Mouse (Mus musculus) layer of hippocampus, postnatal 10 days (tissue): ENCODE measurements around the gene Ak5. TPM values are rescaled to one million over a fixed set of nuclear protein-coding genes. Genes with fewer than 3 reads are reported as not detected.

Experiments used
- DNase-seq, 2 experiments: peaks; one replicate each; pipeline ENCODE4 v3.0.0; 2021; ENCODE audit warnings: low spot score in 2 of 2
- total RNA-seq, 2 experiments: library from RNA; stranded (reverse); gene quantifications; 2 replicates each; pipeline ENCODE4 v1.2.3; 2021

Ak5 gene
- total RNA-seq, 2 experiments from 2014 or later, result 166 to 169 TPM

DNA sequence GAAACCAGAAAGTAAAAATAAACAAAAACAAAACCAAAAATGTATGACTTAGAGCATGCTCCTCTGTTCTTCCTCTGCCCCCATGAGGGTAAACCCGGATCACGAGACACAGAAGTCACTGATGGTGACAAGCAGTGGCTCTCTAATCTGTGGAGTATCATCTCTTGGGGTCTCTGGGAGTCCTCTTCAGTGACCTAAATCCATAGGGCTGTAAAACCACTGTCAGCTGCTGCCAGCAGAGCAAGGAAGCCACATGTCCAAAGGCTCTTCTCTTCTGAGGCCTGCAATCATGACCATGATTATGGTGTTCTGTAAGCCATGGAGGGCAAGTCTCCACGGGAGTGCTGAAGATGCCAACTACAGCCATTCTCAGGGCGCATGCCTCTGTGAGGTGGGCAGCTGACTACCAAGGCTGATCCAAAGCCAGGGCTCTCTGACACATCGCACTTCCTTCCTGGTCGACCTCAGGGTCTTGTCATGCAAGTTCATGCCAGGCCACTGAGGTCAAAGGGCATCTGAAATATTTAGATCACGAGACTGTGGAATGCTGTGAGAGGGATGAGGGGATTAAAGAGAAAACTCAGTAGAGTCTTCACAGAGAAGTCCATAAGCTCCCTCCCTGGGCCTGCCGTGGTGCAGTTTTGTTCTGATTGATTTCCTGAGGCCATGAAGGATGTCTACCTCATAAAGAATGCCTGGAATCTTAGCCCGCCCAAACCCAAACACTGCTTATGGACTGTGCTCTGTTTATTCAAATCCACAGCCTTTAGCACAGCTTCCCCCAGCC is 99.5 kb downstream of the Ak5 start:
- no peak for DNase-seq

DNA sequence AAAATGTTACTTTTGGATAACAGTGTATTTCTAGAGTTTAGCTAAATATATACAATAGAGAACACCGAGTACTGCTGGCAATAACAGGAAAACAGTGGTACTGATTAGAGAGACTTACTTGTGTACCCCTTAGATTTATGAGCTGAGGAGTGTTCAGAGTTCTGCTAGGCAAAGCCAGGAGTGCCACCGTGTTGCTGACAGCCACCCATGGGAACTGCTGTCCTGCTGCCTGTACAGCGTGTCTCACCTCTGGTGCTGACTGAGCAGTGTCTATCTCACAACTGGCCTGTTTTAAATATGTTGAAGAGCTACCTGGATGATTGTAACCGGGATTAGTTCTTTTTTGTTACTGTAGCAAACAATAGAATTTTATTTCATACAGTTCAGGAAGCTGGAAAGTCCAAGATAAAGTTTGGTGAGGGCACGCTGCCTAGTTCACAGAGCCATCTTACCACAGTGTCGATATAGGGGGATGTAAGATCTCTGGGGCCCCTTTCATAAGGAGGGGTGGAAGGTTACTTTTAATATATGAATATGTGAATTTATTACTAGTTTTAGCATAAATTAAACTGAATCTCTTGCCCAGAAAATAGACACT is 103.5 kb downstream of the Ak5 start:
- no peak for DNase-seq

DNA sequence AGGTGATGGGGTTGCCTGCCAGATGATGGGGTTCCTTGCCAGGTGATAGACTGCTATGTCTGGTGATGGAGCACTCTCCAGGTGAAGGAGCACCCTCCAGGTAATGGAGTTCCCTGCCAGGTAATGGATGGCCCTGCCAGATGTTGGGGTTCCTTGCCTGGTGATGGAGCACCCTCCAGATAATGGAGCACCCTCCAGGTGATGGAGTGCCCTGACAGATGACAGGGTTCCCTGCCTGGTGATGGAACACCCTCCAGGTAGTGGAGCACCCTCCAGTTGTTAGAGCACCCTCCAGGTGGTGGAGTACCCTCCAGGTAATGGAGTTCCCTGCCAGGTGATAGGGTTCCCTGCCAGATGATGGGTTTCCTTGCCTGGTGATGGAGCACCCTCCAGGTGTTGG is 104.3 kb downstream of the Ak5 start:
- DNase-seq, result no peak

DNA sequence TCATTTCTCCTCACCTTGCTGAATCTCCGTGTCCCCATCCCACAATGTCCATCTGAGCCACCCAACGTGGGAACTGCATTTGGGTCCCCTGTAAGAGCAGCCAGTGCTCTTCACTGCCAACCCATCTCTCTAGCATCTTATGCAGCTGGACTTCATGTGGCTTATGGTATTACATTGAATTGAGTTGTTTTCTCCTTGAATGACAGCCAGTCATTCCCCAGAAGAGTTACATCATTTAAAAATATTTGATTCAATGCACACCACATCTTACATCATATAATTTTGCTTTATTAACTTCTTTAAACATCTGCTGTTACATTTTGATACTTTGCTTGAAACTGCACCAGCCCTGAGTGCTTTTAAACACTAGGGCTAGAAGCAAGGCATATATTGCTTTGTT is 106.5 kb downstream of the Ak5 start:
- no peak for DNase-seq

DNA sequence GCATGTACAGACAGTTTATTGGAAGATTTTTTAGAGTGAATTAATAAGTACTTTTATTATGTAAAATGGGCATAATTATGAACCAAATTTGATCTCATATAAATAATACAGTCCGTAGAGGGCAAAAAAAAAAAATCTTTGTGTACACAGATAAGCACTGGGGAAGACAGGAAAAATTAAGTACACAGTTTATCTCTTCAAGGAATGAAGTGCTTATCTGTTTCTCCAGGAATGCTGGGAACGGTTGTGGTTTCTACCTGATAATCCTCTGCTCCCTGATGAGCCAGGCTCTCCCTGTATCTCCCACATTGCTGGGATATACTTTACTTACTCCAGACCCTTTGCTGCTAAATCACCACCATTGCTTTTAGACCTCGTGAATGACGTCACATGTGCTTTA is 108.9 kb downstream of the Ak5 start:
- no peak for DNase-seq

DNA sequence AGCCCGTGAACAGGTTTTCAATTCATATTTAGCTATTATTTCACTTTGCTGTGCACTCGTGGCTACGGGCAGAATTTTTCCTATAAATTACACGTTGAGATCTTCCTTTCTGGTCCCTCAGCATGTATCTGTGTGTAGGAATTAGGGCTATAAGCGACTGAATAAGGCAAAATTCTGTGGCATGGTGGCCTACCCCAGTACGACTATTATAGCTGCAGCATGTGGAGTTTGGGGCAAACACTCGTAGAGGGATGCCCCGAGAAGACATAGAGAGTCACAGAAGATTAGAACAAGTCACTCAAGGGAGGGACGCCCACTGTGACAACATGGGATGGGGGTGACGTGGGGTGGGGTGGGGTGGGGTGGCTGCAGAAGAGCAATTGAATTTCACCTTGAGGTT is 110.1 kb downstream of the Ak5 start:
- no peak for DNase-seq

DNA sequence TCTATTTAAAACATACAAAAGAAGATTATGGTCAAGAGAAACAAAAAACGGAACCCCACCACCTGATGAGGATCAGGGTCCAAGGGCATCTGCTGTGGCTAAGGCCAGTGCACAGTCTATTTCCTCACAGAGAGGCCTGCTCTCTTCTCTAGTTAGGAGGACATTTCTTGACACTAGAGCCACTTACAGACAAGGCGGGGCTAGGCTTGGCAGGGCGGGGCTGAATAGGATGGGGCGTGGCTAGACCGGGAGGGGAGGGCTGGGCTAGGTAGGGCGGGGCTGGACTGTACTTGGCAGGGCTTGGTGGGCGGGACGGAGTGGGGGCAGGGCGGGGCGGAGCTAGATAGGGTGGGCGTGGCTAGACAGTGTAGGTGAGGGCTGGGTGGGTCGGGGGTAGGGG is 110.5 kb downstream of the Ak5 start:
- no peak for DNase-seq

DNA sequence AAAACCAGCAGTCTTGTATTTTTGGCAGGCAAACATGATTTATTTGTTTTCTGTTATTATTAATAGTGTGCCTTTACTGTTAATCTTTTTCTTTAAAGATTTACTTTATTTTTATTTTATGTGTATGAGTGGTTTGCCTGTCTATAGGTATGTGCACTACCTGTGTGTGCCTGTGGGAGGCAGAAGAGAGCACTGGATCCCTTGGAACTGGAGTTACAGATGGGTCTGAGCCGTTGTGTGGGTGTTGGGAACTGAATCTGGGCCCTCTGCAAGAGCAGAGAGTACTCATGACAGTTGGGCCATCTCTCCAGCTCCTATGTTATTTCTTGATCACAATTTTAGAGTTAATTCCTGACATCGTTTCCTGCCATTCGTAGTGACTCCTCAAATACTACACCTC is 111.2 kb downstream of the Ak5 start:
- no peak for DNase-seq

DNA sequence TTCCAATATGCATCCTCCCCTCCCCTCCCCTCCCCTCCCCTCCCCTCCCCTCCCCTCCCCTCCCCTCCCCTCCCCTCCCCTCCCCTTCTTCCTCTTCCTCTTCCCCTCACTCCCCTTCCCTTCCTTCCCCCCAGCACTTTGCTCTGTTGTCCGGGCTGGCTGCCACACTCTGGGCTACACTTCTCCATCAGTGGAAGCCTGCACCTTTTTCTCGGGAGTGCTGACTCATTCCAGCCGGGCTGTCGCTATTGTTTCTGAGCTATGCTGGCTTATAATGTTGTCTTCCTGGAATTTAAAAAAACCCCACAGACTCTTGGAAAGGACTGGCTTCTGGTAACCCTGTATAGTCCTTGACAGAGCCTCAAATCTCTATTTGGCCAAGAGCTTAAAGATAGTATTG is 111.7 kb downstream of the Ak5 start:
- DNase-seq, result no peak

DNA sequence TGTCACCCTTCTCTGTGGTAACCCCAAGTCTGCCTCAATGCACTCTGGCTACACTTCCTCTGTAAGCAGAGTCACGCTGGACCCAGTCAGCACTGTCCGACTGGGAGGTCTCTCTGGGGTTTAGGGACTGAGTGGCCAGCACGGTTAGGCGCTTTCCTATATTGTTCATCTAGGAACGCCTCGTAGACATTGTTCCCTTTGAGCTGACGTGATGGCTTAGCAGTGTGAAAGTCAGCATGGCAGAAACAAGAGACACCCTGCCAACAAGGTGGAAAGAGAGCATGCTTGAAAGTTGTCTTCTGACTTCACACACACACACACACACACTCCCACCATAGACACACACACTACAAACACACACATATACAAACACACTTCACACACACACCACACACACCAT is 112.9 kb downstream of the Ak5 start:
- no peak for DNase-seq

DNA sequence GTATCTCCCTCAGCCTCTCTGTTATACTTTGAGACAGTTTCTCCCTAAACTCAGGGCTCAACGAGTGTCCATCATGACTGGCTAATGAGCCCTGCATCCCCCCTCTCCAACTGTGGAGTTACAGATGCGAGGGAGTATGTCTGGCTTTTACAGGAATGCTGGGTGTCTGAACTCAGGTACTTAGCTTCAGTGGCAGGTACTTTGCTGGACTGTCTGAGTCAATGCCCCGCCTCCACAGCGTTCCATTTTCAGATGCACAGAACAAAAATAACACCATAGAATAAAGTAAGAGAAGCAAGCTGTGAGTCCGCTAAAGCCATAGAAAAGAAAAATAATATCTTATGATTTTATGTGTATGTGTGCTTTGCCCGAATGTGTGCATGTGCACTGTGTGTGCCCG is 113.8 kb downstream of the Ak5 start:
- DNase-seq, result no peak

DNA sequence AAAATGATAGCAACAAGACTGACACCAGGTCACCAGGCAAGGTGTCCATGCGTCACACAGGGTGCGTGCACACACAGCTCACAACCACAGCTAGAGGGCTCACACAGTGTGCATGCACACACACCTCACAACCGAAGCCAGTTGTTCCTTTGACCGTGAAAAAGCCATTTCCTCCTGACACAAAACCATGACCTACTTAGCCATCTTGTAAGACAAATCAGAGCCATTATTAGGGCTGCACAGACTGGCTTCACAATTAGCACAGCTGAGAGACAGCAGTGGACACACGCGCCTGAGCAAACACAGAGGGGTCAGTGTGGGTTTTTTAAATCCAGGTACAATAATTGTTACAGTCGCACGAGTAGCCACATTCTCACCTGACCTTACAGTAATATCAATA is 115.5 kb downstream of the Ak5 start:
- DNase-seq, result no peak

DNA sequence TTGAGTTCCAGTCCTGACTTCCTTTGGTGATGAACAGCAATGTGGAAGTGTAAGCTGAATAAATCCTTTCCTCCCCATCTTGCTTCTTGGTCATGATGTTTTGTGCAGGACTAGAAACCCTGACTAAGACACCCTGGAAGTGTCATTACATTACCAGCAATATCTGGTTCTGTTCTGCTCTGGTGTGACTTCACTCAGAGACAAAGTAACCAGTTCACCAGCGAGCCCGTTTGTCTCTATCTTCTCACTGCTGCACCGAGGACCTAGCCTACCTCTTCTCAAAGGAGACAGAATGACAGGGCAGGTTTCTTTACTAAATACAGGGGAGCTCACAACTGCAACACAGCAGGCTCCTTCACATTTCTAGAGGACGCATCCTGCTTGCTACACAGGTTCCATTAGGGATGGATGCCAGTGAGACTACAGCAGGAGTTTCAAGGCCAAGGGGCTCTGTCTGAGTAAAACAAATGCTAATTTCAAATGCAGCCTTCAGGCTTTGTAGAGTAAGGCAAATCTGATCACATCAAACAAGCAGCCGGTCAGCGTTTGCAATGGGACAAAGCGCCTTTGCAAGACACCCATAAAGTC is 117.5 kb downstream of the Ak5 start:
- DNase-seq, result peak in 1 of 2 experiments; percentile 5

DNA sequence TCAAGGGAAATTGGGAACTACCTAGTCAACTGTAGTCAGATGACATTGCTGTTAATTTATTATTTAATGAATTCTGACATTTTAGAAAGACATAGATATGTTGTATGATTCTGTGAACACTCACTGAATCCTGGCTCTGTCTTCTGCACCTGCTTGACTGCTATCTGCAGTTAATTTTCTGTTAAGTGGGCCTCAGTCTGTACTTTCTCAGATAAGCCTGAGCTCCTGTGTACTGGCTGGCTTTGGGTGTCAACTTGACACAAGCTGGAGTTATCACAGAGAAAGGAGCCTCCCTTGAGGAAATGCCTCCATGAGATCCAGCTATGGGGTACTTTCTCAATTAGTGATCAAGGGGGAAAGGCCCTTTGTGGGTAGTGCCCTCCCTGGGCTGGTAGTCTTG is 118.1 kb downstream of the Ak5 start:
- DNase-seq, result peak in 1 of 2 experiments; percentile 1

DNA sequence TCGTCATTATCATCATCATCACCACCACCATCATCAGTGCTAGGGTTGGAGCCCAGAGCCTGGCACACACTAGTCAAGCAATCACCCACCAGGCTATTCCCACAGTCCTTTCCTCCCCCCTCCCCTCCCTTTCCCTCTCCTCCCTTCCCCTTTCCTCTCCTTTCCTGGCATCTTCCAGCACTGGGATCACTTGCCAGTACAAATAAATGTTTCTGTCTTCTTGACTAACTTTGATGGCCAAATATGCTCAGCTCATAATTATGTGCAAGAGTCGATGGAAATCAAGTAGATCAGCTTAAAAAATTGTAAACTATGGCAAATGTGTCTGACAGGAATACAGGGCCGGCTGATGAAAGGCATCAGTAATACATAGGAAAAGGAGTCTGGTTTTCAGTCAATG is 123.2 kb downstream of the Ak5 start:
- no peak for DNase-seq

DNA sequence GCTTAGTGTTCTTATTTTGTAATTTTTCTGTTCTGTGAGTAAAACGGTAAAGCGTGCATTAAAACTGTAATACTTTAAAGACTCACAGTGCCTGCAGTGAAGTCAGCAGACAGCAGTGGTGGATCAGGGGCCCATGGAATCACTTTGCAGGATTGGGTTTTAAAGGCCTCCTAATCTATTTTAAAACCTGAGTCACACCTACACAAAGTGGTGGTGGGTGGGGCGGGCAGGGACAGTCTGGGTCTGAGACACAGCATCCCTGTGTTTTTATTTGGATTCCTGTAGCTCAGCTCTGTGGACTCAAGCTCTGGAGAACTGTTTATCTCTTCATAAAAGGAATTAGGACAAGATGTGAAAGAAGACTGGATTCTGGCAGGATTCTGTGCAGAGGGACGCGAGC is 125.9 kb downstream of the Ak5 start:
- DNase-seq, result no peak

DNA sequence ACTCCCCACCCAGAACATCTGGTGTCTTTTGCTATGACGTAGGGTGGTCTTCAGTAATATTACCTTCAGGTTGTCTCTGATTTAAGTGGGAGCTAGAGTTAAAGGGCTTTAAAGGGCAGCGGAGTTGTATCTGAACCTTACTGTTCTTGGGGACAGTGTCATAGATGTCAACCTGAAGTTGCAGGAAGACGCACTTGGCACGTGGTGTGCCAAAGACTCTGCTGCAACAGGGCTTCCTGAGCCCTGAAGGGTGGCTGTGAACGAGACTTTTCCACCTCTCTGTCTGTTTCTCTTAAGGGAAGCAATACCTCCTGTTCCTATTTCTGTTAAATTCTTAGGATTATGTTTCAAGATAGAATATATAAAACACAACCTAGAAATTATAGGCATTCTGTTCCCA is 137.8 kb downstream of the Ak5 start:
- DNase-seq, result no peak

DNA sequence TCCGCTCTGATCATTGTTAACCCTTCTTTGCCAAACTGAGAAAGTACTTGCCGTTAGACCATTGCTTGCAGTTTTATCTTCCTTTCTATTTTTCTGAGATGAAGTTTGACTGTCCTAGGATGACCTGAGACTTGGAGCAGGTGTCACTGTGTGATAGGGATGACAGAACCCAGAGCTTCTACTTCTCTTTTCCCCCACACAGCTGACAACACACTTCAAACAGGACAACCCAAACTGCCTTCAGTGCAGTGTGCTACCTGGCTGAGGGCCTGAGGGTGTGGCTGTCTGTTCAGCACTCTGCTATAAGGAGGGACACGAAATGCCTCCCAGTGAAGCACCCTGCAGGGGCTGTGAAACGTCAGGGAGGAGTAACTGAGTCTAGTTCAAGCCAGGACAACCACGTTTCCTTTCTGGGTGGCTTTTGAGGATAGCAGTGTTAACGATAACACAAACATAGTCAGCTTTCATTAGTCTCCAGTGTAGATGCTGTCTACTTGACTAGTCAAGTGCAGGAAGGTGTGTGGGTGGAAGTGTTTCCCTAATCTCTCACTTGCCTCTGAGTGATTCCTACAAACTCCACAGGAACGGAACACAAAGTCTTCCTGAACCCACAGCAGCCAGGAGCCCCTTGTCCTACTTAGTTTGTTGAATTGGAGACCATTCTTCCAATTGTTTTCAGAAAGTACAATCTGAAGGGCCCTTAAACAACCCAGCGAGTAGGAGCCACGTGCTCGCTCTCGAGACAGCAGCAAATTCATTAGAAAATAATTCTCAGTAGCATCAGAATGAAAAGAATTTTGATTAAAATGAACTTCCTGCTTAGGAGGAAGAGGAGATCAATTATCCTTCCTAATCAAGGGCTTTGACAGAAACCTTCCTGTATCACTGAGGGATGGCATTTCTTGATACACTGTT is 138.8 kb downstream of the Ak5 start:
- DNase-seq, result no peak

DNA sequence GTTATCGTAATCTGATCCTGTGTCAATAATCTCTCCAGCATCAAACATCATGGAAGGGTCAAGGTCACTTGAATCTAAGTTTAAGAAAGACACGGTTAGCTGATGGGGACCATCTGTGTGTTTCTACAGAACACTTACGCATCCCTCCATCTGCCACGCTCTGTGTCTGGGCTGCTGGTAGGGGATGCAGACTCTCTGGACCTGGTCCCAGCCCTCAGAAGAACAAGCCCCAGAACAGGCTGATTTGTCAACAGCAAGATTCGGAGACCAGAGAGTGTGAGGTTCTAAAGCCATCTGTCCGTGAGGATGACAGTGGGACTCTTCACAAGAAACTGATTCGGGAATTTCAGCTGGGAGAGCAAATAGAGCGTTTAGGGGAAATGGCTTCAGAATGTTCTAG is 141.4 kb downstream of the Ak5 start:
- DNase-seq, result no peak

DNA sequence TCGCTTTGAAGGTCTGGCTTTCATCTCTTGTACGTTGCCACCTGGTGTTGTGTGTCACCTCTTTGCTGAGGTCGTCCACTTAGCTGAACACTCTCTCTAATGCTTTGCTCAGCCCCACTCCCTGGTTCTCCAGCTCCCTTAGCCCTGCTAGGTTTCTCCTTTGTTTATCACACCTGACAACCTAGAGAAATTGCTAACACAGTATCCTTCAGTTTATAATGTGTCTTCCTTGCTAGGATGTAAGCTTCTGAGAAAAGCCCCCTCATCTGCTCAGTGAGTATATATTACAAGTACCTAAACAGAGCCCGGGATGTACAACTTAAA is 144.9 kb downstream of the Ak5 start:
- no peak for DNase-seq

DNA sequence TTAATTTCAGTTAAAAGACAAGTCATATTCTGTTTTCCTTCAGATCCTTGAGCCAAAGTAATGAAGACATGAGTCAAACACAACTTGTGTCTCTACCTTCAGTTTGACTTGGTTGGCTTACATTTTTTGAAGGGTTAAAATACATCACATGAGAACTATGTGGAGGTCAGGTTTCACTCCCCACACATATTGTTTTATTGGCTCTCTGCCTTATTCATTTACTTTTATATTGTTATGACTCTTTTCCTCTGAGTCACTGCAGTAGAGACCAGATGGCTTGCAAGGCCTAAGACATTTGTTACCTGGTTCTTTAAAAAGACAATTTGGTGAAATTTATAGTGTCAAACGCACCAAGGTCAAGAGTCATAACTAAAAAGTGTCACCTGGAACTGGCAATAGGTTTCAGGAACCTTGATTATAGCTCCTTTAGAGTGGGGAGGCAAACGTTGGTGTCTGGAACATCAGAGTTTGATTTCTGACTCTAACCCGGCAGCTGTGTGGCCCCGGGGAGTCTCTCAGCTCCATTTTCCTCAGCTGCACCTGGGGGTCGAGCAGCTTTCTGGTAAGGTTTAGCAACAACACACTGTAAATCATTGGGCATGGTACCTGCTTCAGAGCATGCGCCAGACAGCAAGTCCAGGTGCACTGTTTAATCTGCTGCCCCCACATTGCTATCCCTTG is 145.4 kb downstream of the Ak5 start:
- no peak for DNase-seq
